Comparison of ENCODE assay signal across 8 mouse cellular contexts in genomic region chr14:60529022-60529421, GRCm38 (mm10).
DNase-seq lines count a peak whose midpoint lies in the region; ATAC-seq and TF ChIP-seq lines count a peak whose summit lies in the region.
"Had no signal": no experiment of that assay in that cellular context is flagged by ENCODE, and none has a peak within 500 bp of the region (broad histone marks: within the 10 kb centered on the region; RNA-seq: fewer than 3 reads in every experiment).

No protein-coding gene starts in this region.

- no peak overlapping the region for H3K9ac ChIP-seq in MEL (ENCODE audit: control insufficient read depth, low read depth, low read length, poor library complexity, severe bottlenecking)
- no peak overlapping the region for H3K9ac ChIP-seq in heart, embryonic 16.5 days (ENCODE audit: low read length)
- no peak overlapping the region for H3K9ac ChIP-seq in stomach, postnatal 0 days (ENCODE audit: low read length)
- H3K9ac ChIP-seq: limb, embryonic 12.5 days had no signal

- 34% methylated on average over 3 of the region's 3 CpGs for WGBS in heart, embryonic 16.5 days
- 48% methylated on average over 3 of the region's 3 CpGs for WGBS in stomach, postnatal 0 days

- no peaks in the 10 kb centered on the region for H3K79me2 ChIP-seq in MEL (ENCODE audit: control insufficient read depth, insufficient read depth, low read length, poor library complexity)

- peaks cover 0 to 3% of the 10 kb centered on the region in 2 experiments; a peak in 2 of 4 replicates for H3K36me3 ChIP-seq in MEL (ENCODE audit: control insufficient read depth in 1 of 2, insufficient read depth in 2 of 2, low read length in 2 of 2)
- no peaks in the 10 kb centered on the region for H3K36me3 ChIP-seq in heart, embryonic 16.5 days (ENCODE audit: control insufficient read depth, insufficient read depth)
- H3K36me3 ChIP-seq in stomach, postnatal 0 days (ENCODE audit: control insufficient read depth, insufficient read depth, low read length) = no peaks in the 10 kb centered on the region
- H3K36me3 ChIP-seq: limb, embryonic 12.5 days had no signal

- H3K4me3 ChIP-seq in MEL (ENCODE audit: control insufficient read depth in 1 of 2, insufficient read depth in 1 of 2, low read depth in 2 of 2, low read length in 2 of 2) = no peak overlapping the region
- no peak overlapping the region for H3K4me3 ChIP-seq in heart, embryonic 16.5 days (ENCODE audit: low read length)
- H3K4me3 ChIP-seq in stomach, postnatal 0 days (ENCODE audit: low read depth, low read length) = no peak overlapping the region
- H3K4me3 ChIP-seq: limb, embryonic 12.5 days had no signal

- no peak for TF ChIP-seq RAD21 in MEL (IDR thresholded peaks at IDR 0.05; ENCODE audit: low read depth, low read length)

- H3K27me3 ChIP-seq in MEL (ENCODE audit: control insufficient read depth in 1 of 2, insufficient read depth in 2 of 2, low read length in 2 of 2) = no peaks in the 10 kb centered on the region
- H3K27me3 ChIP-seq in heart, embryonic 16.5 days (ENCODE audit: control insufficient read depth, insufficient read depth, low read length) = no peaks in the 10 kb centered on the region
- no peaks in the 10 kb centered on the region for H3K27me3 ChIP-seq in stomach, postnatal 0 days (ENCODE audit: control insufficient read depth, insufficient read depth, low read length)
- H3K27me3 ChIP-seq: limb, embryonic 12.5 days had no signal

- no peaks in the 10 kb centered on the region for H3K9me3 ChIP-seq in MEL (replicated peaks; ENCODE audit: insufficient read depth, low read length)
- H3K9me3 ChIP-seq in heart, embryonic 16.5 days (replicated peaks; ENCODE audit: control insufficient read depth, low read length) = no peaks in the 10 kb centered on the region
- no peaks in the 10 kb centered on the region for H3K9me3 ChIP-seq in stomach, postnatal 0 days (ENCODE audit: control insufficient read depth, low read length)

- H3K4me1 ChIP-seq in MEL (ENCODE audit: control insufficient read depth in 1 of 2, insufficient read depth in 2 of 2, low read length in 2 of 2) = peaks cover 0 to 8% of the 10 kb centered on the region in 2 experiments; a peak in 3 of 4 replicates
- H3K4me1 ChIP-seq in heart, embryonic 16.5 days (ENCODE audit: control insufficient read depth, insufficient read depth, low read length) = peaks cover 14% of the 10 kb centered on the region
- peaks cover 3% of the 10 kb centered on the region for H3K4me1 ChIP-seq in stomach, postnatal 0 days (replicated peaks; ENCODE audit: control insufficient read depth, insufficient read depth)

- no peak for TF ChIP-seq EP300 in MEL (IDR thresholded peaks at IDR 0.05; ENCODE audit: low read depth in 1 of 2, low read length in 2 of 2)
- no peak for TF ChIP-seq EP300 in stomach, postnatal 0 days (optimal IDR thresholded peaks at IDR 0.05)

- no peak for TF ChIP-seq POLR2A in MEL (IDR thresholded peaks at IDR 0.05; ENCODE audit: control insufficient read depth in 1 of 2, insufficient read depth in 1 of 2, low read depth in 1 of 2, low read length in 2 of 2, poor library complexity in 1 of 2)

- no peak overlapping the region for H3K27ac ChIP-seq in MEL (ENCODE audit: control insufficient read depth, low read depth, low read length)
- H3K27ac ChIP-seq in heart, embryonic 16.5 days (ENCODE audit: low read length) = peak overlapping the region; percentile 49; the same call in 1 of the 2 replicates
- H3K27ac ChIP-seq in stomach, postnatal 0 days (replicated peaks) = no peak overlapping the region
- H3K27ac ChIP-seq: limb, embryonic 12.5 days had no signal

- no peak; the same call in 1 of the 2 replicates for ATAC-seq in heart, embryonic 16.5 days (replicated peaks; ENCODE audit: extremely low read depth, insufficient read depth, low FRiP score)
- ATAC-seq in stomach, postnatal 0 days (ENCODE audit: low FRiP score, low TSS enrichment) = no peak
- no peak for ATAC-seq in megakaryocyte, adult 5-6 weeks (ENCODE audit: poor library complexity, severe bottlenecking)

- DNase-seq in 3134 (ENCODE audit: extremely low read depth, insufficient read length, low spot score) = peak; percentile 53
- peak; percentile 21 for DNase-seq in MEL (ENCODE audit: low read depth, low spot score)
- DNase-seq in cerebellum, adult 9-10 months = peak; percentile 86
- DNase-seq in layer of hippocampus, adult 9-11 months = peak; percentile 42
- DNase-seq in stomach, postnatal 0 days (ENCODE audit: low spot score) = peak; percentile 41

- no peak for TF ChIP-seq CTCF in MEL (IDR thresholded peaks at IDR 0.05 in 2 of 3, conservative IDR thresholded peaks at IDR 0.05 in 1 of 3; ENCODE audit: control insufficient read depth in 1 of 3, insufficient read depth in 1 of 3, low read depth in 2 of 3, low read length in 3 of 3, poor library complexity in 1 of 3, severe bottlenecking in 1 of 3)
- no peak for TF ChIP-seq CTCF in stomach, postnatal 0 days (IDR thresholded peaks at IDR 0.05; ENCODE audit: low read depth)

- no peak overlapping the region for H3K4me2 ChIP-seq in heart, embryonic 16.5 days (ENCODE audit: low read depth, low read length)
- no peak overlapping the region for H3K4me2 ChIP-seq in stomach, postnatal 0 days (replicated peaks; ENCODE audit: low read depth)
- H3K4me2 ChIP-seq: limb, embryonic 12.5 days had no signal

TF ChIP-seq in MEL, 35 proteins besides CTCF, POLR2A, EP300 and RAD21:
- TF ChIP-seq MXI1 (IDR thresholded peaks at IDR 0.05; ENCODE audit: low read depth, low read length) = no peak
- no peak for TF ChIP-seq UBTF (IDR thresholded peaks at IDR 0.05; ENCODE audit: borderline replicate concordance, insufficient read depth, low read depth, low read length)
TF ChIP-seq in MEL: peak in this region for 0.

Comparison
In these comparisons a context has a peak if more than half of its experiments do, and no peak if none do; other contexts are left out.
1. DNase-seq: peak in every context shown above with its lines; median percentile 86 in cerebellum, adult 9-10 months; 53 in 3134; 42 in layer of hippocampus, adult 9-11 months; 41 in stomach, postnatal 0 days; 21 in MEL.